Mouse (Mus musculus) kidney, adult 2 months (tissue): ENCODE results near the gene Cers5.

Source experiments
- CTCF ChIP-seq: fragments of 200-500 bp; conservative IDR thresholded peaks from 2 replicates; pipeline ENCODE4 v1.5.1; 2011; ENCODE audit warnings: low read depth, mild to moderate bottlenecking, control low read depth, low read length, moderate library complexity, mixed read lengths; ENCODE audit not compliant: insufficient read depth, insufficient read length
- POLR2A ChIP-seq: fragments of 200-500 bp; IDR thresholded peaks from one replicate; pipeline ENCODE4 v1.6.1; 2011; ENCODE audit warnings: low read depth, low read length, control low read depth

DNA sequence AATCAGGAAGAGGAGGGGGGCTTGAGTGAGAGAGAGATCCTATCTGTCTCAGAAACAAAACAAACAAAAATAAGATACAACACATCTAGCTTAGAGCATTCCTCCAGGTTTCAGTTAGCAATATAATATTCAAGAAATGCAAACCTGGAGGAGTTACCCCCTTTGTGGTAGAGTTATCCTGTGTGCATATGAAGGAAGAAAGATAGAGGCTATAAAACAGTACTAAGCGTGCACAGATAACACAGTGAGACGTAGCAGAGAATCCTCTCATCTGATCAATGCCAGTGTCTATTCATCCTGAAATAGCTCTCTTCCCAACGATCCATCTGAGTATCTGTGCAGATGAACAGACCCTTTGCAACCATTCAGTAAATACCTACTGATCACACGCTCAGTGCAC lies 5.2 kb downstream of the Cers5 start:
- no peak for TF ChIP-seq CTCF
- TF ChIP-seq POLR2A, result no peak
